Mouse (Mus musculus) ES-CJ7 (cell line): ENCODE data around the gene 6030458C11Rik.

Experiments used
- DNase-seq: peaks from one replicate; pipeline ENCODE4 v3.0.0; 2011; ENCODE audit warnings: low read depth, low spot score

6030458C11Rik gene

GRCm38 (mm10) chr15:12824197-12824952 lies at the start of gene 6030458C11Rik, which contains the start of gene Drosha:
Gene 6030458C11Rik, minus strand, starts transcription at chr15:12824649.
Gene Drosha, plus strand, starts transcription at chr15:12824815.
- peak; percentile 99 for DNase-seq

- no peak for DNase-seq
Observed at GRCm38 (mm10) chr15:12867269-12867668, 42.8 kb upstream of the 6030458C11Rik start.

GRCm38 (mm10) chr15:12865595-12866314 lies 41.3 kb upstream of the 6030458C11Rik start:
- no peak for DNase-seq

GRCm38 (mm10) chr15:12863669-12864068 lies 39.2 kb upstream of the 6030458C11Rik start:
- DNase-seq: no peak

- no peak for DNase-seq
Observed at GRCm38 (mm10) chr15:12862061-12862460, 37.6 kb upstream of the 6030458C11Rik start.

- no peak for DNase-seq
Observed at GRCm38 (mm10) chr15:12858645-12859044, 34.2 kb upstream of the 6030458C11Rik start.

DNA sequence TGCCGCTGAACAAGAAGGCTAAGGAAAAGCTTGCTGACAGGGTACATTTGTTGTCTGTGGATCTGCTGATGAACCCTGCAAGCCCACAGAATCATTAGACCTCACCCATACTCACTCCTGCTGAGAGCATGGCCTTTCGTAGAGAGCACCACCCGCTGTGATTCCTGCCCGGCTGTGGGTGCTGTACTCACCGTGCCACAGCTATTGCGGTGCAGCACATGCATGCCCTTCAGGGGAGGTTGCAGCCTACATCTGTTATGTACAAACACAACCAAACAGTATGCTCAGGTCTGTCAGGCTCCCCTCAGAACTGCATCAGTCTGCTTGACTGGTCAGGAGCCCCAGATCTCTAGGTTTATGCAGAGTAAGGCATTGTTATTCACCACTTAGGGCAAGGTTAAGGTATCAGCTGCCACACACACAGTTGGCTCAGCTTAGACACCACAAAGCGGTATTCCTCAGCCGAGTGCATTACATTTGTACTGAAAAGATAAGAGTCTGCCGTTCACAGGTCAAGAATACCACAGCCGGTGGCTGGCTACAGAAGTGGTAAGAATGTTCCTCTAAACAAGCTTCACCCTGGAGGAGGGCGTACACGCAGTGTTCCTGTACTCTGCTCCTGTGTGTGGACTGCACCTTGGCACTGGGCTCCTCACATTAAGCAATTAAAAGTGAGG lies 33.5 kb upstream of the 6030458C11Rik start:
- peak; percentile 51 for DNase-seq

DNA sequence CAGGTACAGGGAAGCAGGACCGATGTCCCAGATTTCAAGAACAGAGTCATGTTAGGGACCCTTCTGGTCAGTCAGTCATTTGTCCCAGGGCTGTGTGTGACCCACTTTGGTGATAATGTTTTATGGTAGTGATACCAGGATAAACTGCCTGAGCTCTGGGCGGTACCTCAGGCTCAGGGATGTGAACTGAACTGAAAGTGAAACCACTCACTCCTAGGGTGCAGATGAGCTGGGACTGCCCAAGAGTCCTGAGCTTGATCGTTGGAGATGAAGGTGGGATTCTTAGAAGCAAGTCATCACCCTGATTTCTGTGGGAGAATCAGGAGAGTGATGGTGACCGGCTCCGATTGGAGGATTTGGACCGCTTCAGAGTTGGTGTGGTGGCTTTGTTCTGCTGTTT lies 32.3 kb upstream of the 6030458C11Rik start:
- no peak for DNase-seq

- DNase-seq: no peak
Observed at GRCm38 (mm10) chr15:12853471-12853870, 29.0 kb upstream of the 6030458C11Rik start.

DNA sequence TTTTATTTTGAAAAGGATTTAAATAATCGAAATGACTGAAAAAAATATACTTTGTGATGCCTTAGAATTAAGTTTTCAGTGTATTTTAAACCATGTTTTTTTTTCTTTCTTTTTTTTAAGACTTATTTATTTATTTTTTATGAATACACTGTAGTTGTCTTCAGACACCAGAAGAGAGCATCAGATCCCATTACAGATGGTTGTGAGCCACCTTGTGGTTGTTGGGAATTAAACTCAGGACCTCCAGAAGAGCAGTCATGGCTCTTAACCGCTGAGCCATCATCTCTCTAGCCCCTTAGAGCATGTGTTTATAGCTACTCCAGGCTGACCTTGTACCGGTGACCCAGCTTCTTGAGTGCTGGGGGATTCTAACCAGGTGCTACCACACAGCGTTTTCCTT lies 24.9 kb upstream of the 6030458C11Rik start:
- no peak for DNase-seq

GRCm38 (mm10) chr15:12848196-12848975 lies 23.9 kb upstream of the 6030458C11Rik start:
- DNase-seq: peak; percentile 29

GRCm38 (mm10) chr15:12842833-12843232 lies 18.4 kb upstream of the 6030458C11Rik start:
- DNase-seq: peak; percentile 72

GRCm38 (mm10) chr15:12840737-12841136 lies 16.3 kb upstream of the 6030458C11Rik start:
- DNase-seq: no peak

DNA sequence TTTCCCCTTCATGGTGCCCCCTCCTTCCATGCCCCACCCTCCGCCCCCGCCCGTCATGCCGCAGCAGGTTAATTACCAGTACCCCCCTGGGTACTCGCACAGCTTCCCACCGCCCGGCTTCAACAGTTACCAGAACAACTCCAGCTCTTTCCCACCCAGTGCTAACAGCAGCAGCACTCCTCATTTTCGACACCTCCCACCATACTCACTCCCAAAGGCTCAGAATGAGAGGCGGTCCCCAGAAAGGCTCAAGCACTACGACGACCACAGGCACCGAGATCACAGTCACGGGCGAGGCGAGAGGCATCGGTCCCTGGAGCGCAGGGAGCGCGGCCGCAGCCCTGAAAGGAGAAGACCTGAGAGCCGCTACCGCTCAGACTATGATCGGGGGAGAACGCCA lies 9.8 kb upstream of the 6030458C11Rik start:
- peak; percentile 35 for DNase-seq

DNA sequence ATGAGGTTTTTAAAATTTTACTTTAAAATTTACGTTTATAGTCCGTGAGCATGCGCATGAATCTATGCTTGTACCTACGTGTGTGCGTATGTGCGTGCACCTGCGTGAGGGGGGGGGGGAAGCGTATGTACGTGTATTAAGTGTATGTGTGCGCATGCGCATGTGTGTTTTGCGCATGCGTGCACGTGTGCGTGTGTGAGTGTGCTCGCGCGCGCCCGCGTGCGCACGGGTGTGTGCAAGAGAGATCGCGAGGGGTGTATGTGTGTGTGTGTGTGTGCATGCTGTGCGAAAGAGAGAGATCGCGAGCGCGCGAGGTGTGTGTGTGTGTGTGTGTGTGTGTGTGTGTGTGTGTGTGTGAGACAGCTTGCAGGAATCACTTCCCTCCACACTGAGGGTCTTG lies 8.9 kb upstream of the 6030458C11Rik start:
- peak; percentile 90 for DNase-seq

- DNase-seq: no peak
Observed at GRCm38 (mm10) chr15:12832599-12832998, 8.2 kb upstream of the 6030458C11Rik start.

DNA sequence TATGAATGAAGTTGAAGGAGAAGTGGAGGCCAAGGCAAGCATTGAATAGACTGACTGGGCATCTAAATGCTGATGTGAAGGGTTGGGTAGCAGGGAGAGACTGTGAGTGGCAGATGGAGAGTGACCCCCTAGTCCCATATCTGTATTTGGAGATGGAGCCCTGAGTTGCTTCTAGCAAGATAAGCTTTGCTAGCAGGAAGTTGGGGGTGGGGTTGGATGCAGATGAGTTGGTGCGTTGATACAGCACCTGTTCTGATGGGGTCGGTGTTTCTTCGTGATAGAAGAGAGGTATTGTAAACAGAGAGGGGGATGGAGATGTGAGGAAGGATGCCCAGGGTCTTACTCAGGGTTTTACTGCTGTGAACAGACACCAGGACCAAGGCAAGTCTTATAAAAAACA lies 5.4 kb upstream of the 6030458C11Rik start:
- no peak for DNase-seq

DNA sequence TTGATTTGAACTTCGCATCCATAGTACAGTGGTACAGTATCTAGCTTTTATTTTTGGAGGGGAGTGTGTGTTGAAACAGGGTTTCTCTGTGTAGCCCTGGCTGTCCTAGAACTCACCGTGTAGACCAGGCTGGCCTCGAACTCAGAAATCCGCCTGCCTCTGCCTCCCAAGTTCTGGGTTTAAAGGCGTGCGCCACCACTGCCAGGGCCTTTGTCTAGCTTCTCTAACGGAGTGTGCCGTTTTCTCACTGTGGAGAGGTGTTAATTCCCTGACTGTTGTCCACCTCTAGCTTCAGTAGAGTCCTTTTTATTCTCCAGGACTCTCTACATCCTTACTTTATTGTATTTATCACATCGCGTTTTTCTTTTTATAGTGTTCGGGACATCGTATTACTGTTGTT lies 959 bp upstream of the 6030458C11Rik start:
- no peak for DNase-seq

DNA sequence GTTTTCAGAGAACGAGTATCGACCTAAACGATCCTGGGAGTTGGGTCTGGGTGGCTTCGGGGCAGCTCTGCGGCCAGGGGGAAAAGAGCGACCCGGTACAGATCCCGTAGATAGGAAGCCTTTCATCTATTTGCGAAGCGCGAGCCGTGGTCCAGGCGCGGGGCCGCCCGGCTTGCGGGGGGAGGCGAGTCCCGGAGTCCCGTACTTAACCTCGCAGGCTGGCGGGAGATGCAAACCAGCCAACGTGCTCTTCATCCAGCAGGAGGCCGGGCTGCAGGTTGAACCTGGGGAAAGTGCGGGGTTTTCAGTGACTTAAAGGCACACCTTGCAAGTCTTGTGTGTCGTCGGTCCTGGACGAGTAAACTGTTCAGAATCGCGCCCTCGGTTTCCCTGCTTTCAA lies 516 bp upstream of the 6030458C11Rik start:
- DNase-seq: peak; percentile 41

DNA sequence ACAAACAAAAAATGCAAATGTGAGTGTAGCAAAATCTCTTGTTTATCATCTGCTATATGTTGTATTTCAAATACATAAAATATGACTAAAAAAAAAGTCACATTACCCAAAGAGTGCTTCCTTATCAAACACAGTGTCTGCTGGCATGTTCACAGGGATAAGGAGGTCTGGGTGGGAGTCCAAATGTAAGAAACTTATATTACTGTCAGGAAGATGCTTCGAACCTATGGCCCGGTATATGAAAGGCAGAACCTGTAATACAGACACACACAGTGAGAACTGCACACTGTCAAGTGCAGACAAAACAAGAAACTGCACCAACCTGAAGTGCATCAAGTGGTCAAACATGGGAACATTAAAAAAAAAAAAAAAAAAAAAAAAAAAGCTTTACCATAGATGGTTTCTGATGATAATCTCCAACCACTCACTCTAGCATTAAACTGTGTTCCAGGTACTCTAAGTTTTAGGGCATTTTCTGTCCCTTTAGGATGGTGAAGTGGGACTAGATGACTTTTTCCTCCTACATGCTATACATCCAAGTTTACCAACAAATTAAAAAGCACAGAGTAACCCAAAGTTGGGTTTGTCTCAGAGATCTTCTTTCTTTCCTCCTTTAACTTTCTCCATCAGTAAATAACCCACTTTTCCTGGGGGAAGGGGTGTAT lies 862 bp downstream of the 6030458C11Rik start:
- no peak for DNase-seq
